8 mouse cellular contexts compared by ENCODE assay signal in genomic region chr2:164655858-164656257, GRCm38 (mm10). TPM values are rescaled to one million over a fixed set of nuclear protein-coding genes. Genes with fewer than 3 reads are reported as not detected.
A peak's percentile ranks its signal among the peaks of the same experiment; 100 is the strongest.
DNase-seq lines count a peak whose midpoint lies in the region; ATAC-seq and TF ChIP-seq lines count a peak whose summit lies in the region.

Gene Wfdc10 (plus strand): TSS chr2:164656046.

- no peaks in the 10 kb centered on the region for H3K79me2 ChIP-seq in MEL (ENCODE audit: control insufficient read depth, insufficient read depth, low read length, poor library complexity)

- no peak within 1 kb of the TSS for H3K9ac ChIP-seq in kidney, embryonic 15.5 days
- H3K9ac ChIP-seq in MEL (ENCODE audit: control insufficient read depth, low read depth, low read length, poor library complexity, severe bottlenecking), result no peak within 1 kb of the TSS
- no peak within 1 kb of the TSS for H3K9ac ChIP-seq in liver, postnatal 0 days (replicated peaks)

- no peaks in the 10 kb centered on the region for H3K9me3 ChIP-seq in kidney, embryonic 15.5 days (replicated peaks)
- no peaks in the 10 kb centered on the region for H3K9me3 ChIP-seq in MEL (replicated peaks; ENCODE audit: insufficient read depth, low read length)
- no peaks in the 10 kb centered on the region for H3K9me3 ChIP-seq in liver, postnatal 0 days (ENCODE audit: low read length)

- no peak for ATAC-seq in kidney, embryonic 15.5 days (replicated peaks; ENCODE audit: low FRiP score)
- ATAC-seq in liver, postnatal 0 days, result no peak

- TF ChIP-seq RAD21 in MEL (IDR thresholded peaks at IDR 0.05; ENCODE audit: low read depth, low read length), result peak; percentile 23

- no peak for TF ChIP-seq EP300 in MEL (IDR thresholded peaks at IDR 0.05; ENCODE audit: low read depth in 1 of 2, low read length in 2 of 2)
- no peak for TF ChIP-seq EP300 in liver, postnatal 0 days (IDR thresholded peaks at IDR 0.05; ENCODE audit: low read depth)

- no peak within 1 kb of the TSS for H3K27ac ChIP-seq in kidney, adult 2 months (ENCODE audit: insufficient read depth, low read depth, low read length)
- H3K27ac ChIP-seq in kidney, embryonic 15.5 days, result no peak within 1 kb of the TSS
- no peak within 1 kb of the TSS for H3K27ac ChIP-seq in MEL (ENCODE audit: control insufficient read depth, low read depth, low read length)
- no peak within 1 kb of the TSS for H3K27ac ChIP-seq in bone marrow, adult 2 months (ENCODE audit: control insufficient read depth, insufficient read depth, low read depth, low read length, poor library complexity)
- no peak within 1 kb of the TSS for H3K27ac ChIP-seq in liver, postnatal 0 days (ENCODE audit: low read depth)
- no peak within 1 kb of the TSS for H3K27ac ChIP-seq in small intestine, adult 2 months (ENCODE audit: insufficient read depth, low read depth, low read length)

- WGBS in kidney, adult 2 months, result 17% methylated on average over 11 of the region's 11 CpGs
- 19% methylated on average over 11 of the region's 11 CpGs for WGBS in kidney, embryonic 15.5 days
- WGBS in bone marrow, adult 2 months, result 10% methylated on average over 11 of the region's 11 CpGs
- WGBS in liver, postnatal 0 days (ENCODE audit: insufficient replicate concordance), result 16% methylated on average over 11 of the region's 11 CpGs
- 13% methylated on average over 11 of the region's 11 CpGs for WGBS in small intestine, adult 2 months

- no peaks in the 10 kb centered on the region for H3K4me1 ChIP-seq in kidney, adult 2 months (ENCODE audit: control insufficient read depth, insufficient read depth, low read length)
- no peaks in the 10 kb centered on the region for H3K4me1 ChIP-seq in kidney, embryonic 15.5 days
- H3K4me1 ChIP-seq in MEL (ENCODE audit: control insufficient read depth in 1 of 2, insufficient read depth in 2 of 2, low read length in 2 of 2), result no peaks in the 10 kb centered on the region
- 0 out of 2 replicates have a peak, but pooled peaks cover 1% of the 10 kb centered on the region for H3K4me1 ChIP-seq in bone marrow, adult 2 months (ENCODE audit: control insufficient read depth, insufficient read depth, low read length)
- no peaks in the 10 kb centered on the region for H3K4me1 ChIP-seq in liver, postnatal 0 days (ENCODE audit: insufficient read depth)
- no peaks in the 10 kb centered on the region for H3K4me1 ChIP-seq in small intestine, adult 2 months (ENCODE audit: control insufficient read depth, insufficient read depth, insufficient read length, low read length)

- peak; percentile 79 for TF ChIP-seq CTCF in kidney, adult 2 months (conservative IDR thresholded peaks at IDR 0.05; ENCODE audit: insufficient read depth, insufficient read length, low read depth, low read length)
- peak; percentile 61 to 70 (median 64) for TF ChIP-seq CTCF in MEL (IDR thresholded peaks at IDR 0.05 in 2 of 3, conservative IDR thresholded peaks at IDR 0.05 in 1 of 3; ENCODE audit: control insufficient read depth in 1 of 3, insufficient read depth in 1 of 3, low read depth in 2 of 3, low read length in 3 of 3, poor library complexity in 1 of 3, severe bottlenecking in 1 of 3)
- peak; percentile 89 for TF ChIP-seq CTCF in bone marrow, adult 2 months (IDR thresholded peaks at IDR 0.05; ENCODE audit: control insufficient read depth, insufficient read depth, low read length)
- TF ChIP-seq CTCF in liver, postnatal 0 days (IDR thresholded peaks at IDR 0.05; ENCODE audit: low read depth), result peak; percentile 84
- peak; percentile 88 for TF ChIP-seq CTCF in small intestine, adult 2 months (IDR thresholded peaks at IDR 0.05; ENCODE audit: extremely low read depth, insufficient read length, insufficient replicate concordance, low read depth, low read length)

- no peaks in the 10 kb centered on the region for H3K27me3 ChIP-seq in kidney, adult 2 months (replicated peaks; ENCODE audit: control insufficient read depth, insufficient read depth, low read length)
- no peaks in the 10 kb centered on the region for H3K27me3 ChIP-seq in kidney, embryonic 15.5 days
- no peaks in the 10 kb centered on the region for H3K27me3 ChIP-seq in MEL (ENCODE audit: control insufficient read depth in 1 of 2, insufficient read depth in 2 of 2, low read length in 2 of 2)
- 0 out of 2 replicates have a peak, but pooled peaks cover 2% of the 10 kb centered on the region for H3K27me3 ChIP-seq in liver, postnatal 0 days (ENCODE audit: insufficient read depth, low read length)
- H3K27me3 ChIP-seq in small intestine, adult 2 months (ENCODE audit: control insufficient read depth, insufficient read depth, low read length), result no peaks in the 10 kb centered on the region

- DNase-seq in kidney, adult 2 months, result peak; percentile 41
- DNase-seq in MEL (ENCODE audit: low read depth, low spot score), result peak; percentile 44
- peak; percentile 44 for DNase-seq in forelimb bud, embryonic 11.5 days (ENCODE audit: low read depth, low spot score)
- peak; percentile 60 for DNase-seq in liver, postnatal 0 days
- no peak for DNase-seq in right cerebral cortex, adult 18-20 months

- TF ChIP-seq POLR2A in kidney, adult 2 months (IDR thresholded peaks at IDR 0.05; ENCODE audit: low read depth, low read length), result no peak
- no peak for TF ChIP-seq POLR2A in MEL (IDR thresholded peaks at IDR 0.05; ENCODE audit: control insufficient read depth in 1 of 2, insufficient read depth in 1 of 2, low read depth in 1 of 2, low read length in 2 of 2, poor library complexity in 1 of 2)
- TF ChIP-seq POLR2A in bone marrow, adult 2 months (IDR thresholded peaks at IDR 0.05; ENCODE audit: borderline replicate concordance, control insufficient read depth, low read depth, low read length), result no peak
- no peak for TF ChIP-seq POLR2A in small intestine, adult 2 months (IDR thresholded peaks at IDR 0.05; ENCODE audit: low read depth, low read length)

- H3K4me2 ChIP-seq in kidney, embryonic 15.5 days, result no peak within 1 kb of the TSS
- no peak within 1 kb of the TSS for H3K4me2 ChIP-seq in liver, postnatal 0 days (ENCODE audit: low read depth, low read length)

- H3K36me3 ChIP-seq in kidney, adult 2 months (ENCODE audit: control insufficient read depth, insufficient read depth, low read length), result no peaks in the 10 kb centered on the region
- no peaks in the 10 kb centered on the region for H3K36me3 ChIP-seq in kidney, embryonic 15.5 days
- no peaks in the 10 kb centered on the region for H3K36me3 ChIP-seq in MEL (ENCODE audit: control insufficient read depth in 1 of 2, insufficient read depth in 2 of 2, low read length in 2 of 2)
- no peaks in the 10 kb centered on the region for H3K36me3 ChIP-seq in liver, postnatal 0 days (replicated peaks; ENCODE audit: insufficient read depth, low read length)
- H3K36me3 ChIP-seq in small intestine, adult 2 months (ENCODE audit: control insufficient read depth, insufficient read depth, low read length), result no peaks in the 10 kb centered on the region

- no peak within 1 kb of the TSS for H3K4me3 ChIP-seq in kidney, adult 2 months (ENCODE audit: insufficient read depth, low read depth, low read length)
- no peak within 1 kb of the TSS for H3K4me3 ChIP-seq in kidney, embryonic 15.5 days (replicated peaks)
- no peak within 1 kb of the TSS for H3K4me3 ChIP-seq in MEL (ENCODE audit: control insufficient read depth in 1 of 2, insufficient read depth in 1 of 2, low read depth in 2 of 2, low read length in 2 of 2)
- H3K4me3 ChIP-seq in bone marrow, adult 2 months (replicated peaks; ENCODE audit: control insufficient read depth, low read depth, low read length), result no peak within 1 kb of the TSS
- H3K4me3 ChIP-seq in liver, postnatal 0 days (ENCODE audit: low read depth, low read length), result no peak within 1 kb of the TSS
- H3K4me3 ChIP-seq in small intestine, adult 2 months (ENCODE audit: low read depth, low read length), result no peak within 1 kb of the TSS

TF ChIP-seq in MEL, 35 proteins besides CTCF, POLR2A, EP300 and RAD21:
- no peak for TF ChIP-seq CHD2 (IDR thresholded peaks at IDR 0.05; ENCODE audit: low read length)
- peak; percentile 29; the same call in 1 of the 2 replicates for TF ChIP-seq SMC3 (IDR thresholded peaks at IDR 0.05; ENCODE audit: low read depth, low read length)
- TF ChIP-seq ZMIZ1 (IDR thresholded peaks at IDR 0.05; ENCODE audit: low read depth, low read length), result no peak
- no peak for TF ChIP-seq MAFK (IDR thresholded peaks at IDR 0.05; ENCODE audit: borderline replicate concordance, low read depth, low read length)
- TF ChIP-seq KAT2A (conservative IDR thresholded peaks at IDR 0.05; ENCODE audit: low read depth, low read length), result no peak
- TF ChIP-seq UBTF (IDR thresholded peaks at IDR 0.05; ENCODE audit: borderline replicate concordance, insufficient read depth, low read depth, low read length), result no peak
- TF ChIP-seq MXI1 (IDR thresholded peaks at IDR 0.05; ENCODE audit: low read depth, low read length), result no peak

RNA-seq across cellular contexts. Expression of gene Wfdc10, which starts in this region (rescaled TPM):
- not detected in 2 replicates for polyA plus RNA-seq in kidney, adult 2 months (2012; rRNA removed)
- 0.41 TPM in 1 of 2 replicates, not detected in the other for polyA plus RNA-seq in kidney, embryonic 15.5 days (2015; fragmentation: Nextera tagmentation; extraction: Ambion mirVana)
- not detected in 2 replicates for total RNA-seq in MEL (2012; rRNA removed)
- polyA plus RNA-seq in MEL (2012; ENCODE audit: insufficient read depth in 1 of 2, insufficient read length in 2 of 2, low read depth in 1 of 2, low replicate concordance in 2 of 2, missing spikeins in 1 of 2), result not detected
- not detected in 2 replicates for polyA plus RNA-seq in bone marrow, adult 2 months (2011; ENCODE audit: insufficient read depth, insufficient read length, low replicate concordance, missing spikeins)
- polyA plus RNA-seq in liver, postnatal 0 days (2015; fragmentation: Nextera tagmentation; extraction: Ambion mirVana), result not detected in 2 replicates
- polyA plus RNA-seq in small intestine, adult 2 months (2012; rRNA removed), result 1.8 TPM in 1 of 2 replicates, not detected in the other

Comparison
In these comparisons a context has a peak if more than half of its experiments do, and no peak if none do; other contexts are left out.
1. Peak in DNase-seq in kidney, adult 2 months; RNA of the gene not detected or under 1 TPM.
2. Peak in DNase-seq in MEL; RNA of the gene not detected or under 1 TPM.
3. Peak in DNase-seq in liver, postnatal 0 days; RNA of the gene not detected or under 1 TPM.